Comparison of ENCODE assay signal across 17 mouse cellular contexts in the genomic region with DNA sequence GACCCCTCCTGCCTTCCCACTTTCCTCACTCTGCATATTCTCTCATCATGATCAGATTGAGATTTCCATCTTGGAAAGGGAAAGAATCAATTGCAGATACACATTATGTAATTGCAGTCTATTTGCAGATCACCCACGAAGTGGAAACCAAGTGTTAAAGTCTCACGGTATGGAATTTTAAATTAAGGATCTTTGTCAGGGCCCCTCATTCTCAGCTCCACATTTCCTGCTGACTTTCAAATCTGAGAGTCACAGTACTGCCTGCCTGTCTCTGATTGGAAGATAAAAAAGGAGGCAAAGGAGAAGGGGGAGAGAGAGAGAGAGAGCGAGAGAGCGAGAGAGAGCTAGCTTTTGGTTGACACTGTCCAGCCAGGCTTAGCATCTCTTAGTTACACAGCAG.
"Had no signal": no experiment of that assay in that cellular context is flagged by ENCODE, and none has a peak within 500 bp of the region (broad histone marks: within the 10 kb centered on the region; RNA-seq: fewer than 3 reads in every experiment).

No protein-coding gene starts in this region.

- ATAC-seq: liver, embryonic 12.5 days; liver, postnatal 0 days; lung, postnatal 0 days; midbrain, embryonic 13.5 days; midbrain, embryonic 15.5 days; midbrain, embryonic 16.5 days had no signal

- DNase-seq: left cerebral cortex, postnatal 4 days; liver; liver, embryonic 13.5 days; liver, postnatal 0 days; lung, adult 18-20 months; lung, adult 2 months; lung, embryonic 14.5 days; lung, postnatal 10 days; lung, postnatal 14 days; lung, postnatal 36 days; lung, postnatal 4 days; midbrain, embryonic 14.5 days had no signal
